Mouse (Mus musculus) embryonic facial prominence, embryonic 13.5 days (tissue): Measurements from ENCODE around the gene Kalrn. TPM values are rescaled to one million over a fixed set of nuclear protein-coding genes. Genes with fewer than 3 reads are reported as not detected.
"Not testable (repeated sequence)": the region's sequence is repeated elsewhere in the genome, so short reads cannot be mapped to it uniquely, and the experiment has no call there.

Source experiments
- ATAC-seq: fragments of 200-750 bp; cut with Nextera tagmentation; 2 replicates; pipeline ENCODE4 v1.8.0; 2017; ENCODE audit warnings: low read depth; ENCODE audit not compliant: insufficient number of reproducible peaks, insufficient read depth, low FRiP score, low TSS enrichment
- H3K27ac ChIP-seq: fragments of 300-500 bp; sonication (generic); 2 replicates; pipeline ENCODE4 v1.5.1; 2015; ENCODE audit warnings: moderate library complexity, mild to moderate bottlenecking, inconsistent platforms
- H3K27me3 ChIP-seq: fragments of 300-500 bp; sonication (generic); 2 replicates; pipeline ENCODE4 v1.6.1; 2015; ENCODE audit warnings: mild to moderate bottlenecking, inconsistent platforms
- H3K36me3 ChIP-seq: fragments of 300-500 bp; sonication (generic); 2 replicates; pipeline ENCODE4 v1.6.1; 2015; ENCODE audit warnings: mild to moderate bottlenecking, inconsistent platforms
- H3K4me1 ChIP-seq: fragments of 300-500 bp; sonication (generic); 2 replicates; pipeline ENCODE4 v1.6.1; 2015; ENCODE audit warnings: inconsistent platforms
- H3K4me2 ChIP-seq: fragments of 300-500 bp; sonication (generic); 2 replicates; pipeline ENCODE4 v1.6.1; 2015; ENCODE audit warnings: moderate library complexity, mild to moderate bottlenecking, inconsistent platforms
- H3K4me3 ChIP-seq: fragments of 300-500 bp; sonication (generic); 2 replicates; pipeline ENCODE4 v1.5.1; 2015; ENCODE audit warnings: mild to moderate bottlenecking, inconsistent platforms
- H3K9ac ChIP-seq: fragments of 300-500 bp; sonication (generic); 2 replicates; pipeline ENCODE4 v1.6.1; 2015; ENCODE audit warnings: mild to moderate bottlenecking, inconsistent platforms
- H3K9me3 ChIP-seq: fragments of 300-500 bp; sonication (generic); 2 replicates; pipeline ENCODE4 v1.6.1; 2016; ENCODE audit warnings: inconsistent platforms
- WGBS: fragments of 180-500 bp; shearing (Covaris S2); methylation state at CpG from one replicate; pipeline ENCODE4 v1.1.7; 2015; ENCODE audit warnings: mixed read lengths; 5-methylcytosine and 5-hydroxymethylcytosine counted together
- polyA plus RNA-seq: library from polyadenylated mRNA; unstranded; fragments of >200 nt; fragmentation: Nextera tagmentation; extraction: Ambion mirVana; gene quantifications from 2 replicates; pipeline ENCODE4 v1.2.1, GENCODE M21; 2015

Gene Kalrn
- polyA plus RNA-seq, 1 experiment from 2014 or later, result 18.3 TPM

DNA sequence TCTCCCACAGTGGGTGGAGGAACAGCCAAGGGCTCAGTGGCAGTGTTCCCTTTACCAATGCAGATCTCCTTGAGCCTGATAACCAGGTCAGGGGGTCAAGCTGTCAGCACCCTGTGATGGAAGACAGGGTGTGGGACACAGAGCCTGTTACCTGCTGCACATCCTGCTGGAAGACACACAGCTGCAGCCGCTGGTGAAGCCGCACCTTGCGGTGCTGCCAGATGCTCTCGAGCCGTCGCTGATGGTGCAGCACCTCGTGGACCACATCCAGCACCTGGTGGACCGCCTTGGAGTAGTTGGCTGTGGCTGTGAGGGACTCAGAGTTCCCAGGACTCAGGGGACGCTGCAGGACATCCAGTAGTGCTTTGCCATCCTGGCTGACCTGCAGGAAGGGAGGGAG lies 265.9 kb downstream of the Kalrn start:
- Histone ChIP-seq H3K27ac (no peak overlapping the region), H3K27me3 (no peaks in the 10 kb centered on the region), H3K9ac (no peak overlapping the region), H3K36me3 (peaks cover 47% of the 10 kb centered on the region), H3K4me1 (no peaks in the 10 kb centered on the region), H3K9me3 (no peaks in the 10 kb centered on the region), H3K4me2 (no peak overlapping the region), H3K4me3 (no peak overlapping the region)
- 86% methylated on average over 9 of the region's 9 CpGs for WGBS
- ATAC-seq, result no peak

DNA sequence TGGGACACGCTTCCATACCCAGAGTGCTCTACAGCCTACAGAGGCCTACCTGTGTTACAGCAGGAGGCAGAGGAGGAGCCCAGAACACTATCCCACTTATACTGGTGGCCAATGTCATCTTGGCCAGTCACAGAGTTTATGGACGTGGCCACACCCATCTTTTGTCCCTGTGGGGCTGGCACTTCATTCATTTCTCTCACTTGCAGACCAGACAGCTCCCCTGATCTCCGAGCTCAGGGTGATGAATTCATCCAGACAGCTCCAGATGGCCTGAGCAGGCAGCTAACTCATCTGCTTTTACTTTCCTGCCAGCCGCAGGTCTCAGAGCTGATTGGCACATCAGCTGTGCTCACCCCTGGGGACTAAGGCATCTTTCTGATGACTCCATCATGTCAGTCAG lies 267.7 kb downstream of the Kalrn start:
- Histone ChIP-seq H3K9ac (no peak overlapping the region), H3K4me2 (no peak overlapping the region), H3K4me1 (no peaks in the 10 kb centered on the region), H3K4me3 (no peak overlapping the region), H3K36me3 (peaks cover 47% of the 10 kb centered on the region), H3K27me3 (no peaks in the 10 kb centered on the region), H3K27ac (no peak overlapping the region), H3K9me3 (no peaks in the 10 kb centered on the region)
- 59% methylated on average over 4 of the region's 4 CpGs for WGBS
- no peak for ATAC-seq

DNA sequence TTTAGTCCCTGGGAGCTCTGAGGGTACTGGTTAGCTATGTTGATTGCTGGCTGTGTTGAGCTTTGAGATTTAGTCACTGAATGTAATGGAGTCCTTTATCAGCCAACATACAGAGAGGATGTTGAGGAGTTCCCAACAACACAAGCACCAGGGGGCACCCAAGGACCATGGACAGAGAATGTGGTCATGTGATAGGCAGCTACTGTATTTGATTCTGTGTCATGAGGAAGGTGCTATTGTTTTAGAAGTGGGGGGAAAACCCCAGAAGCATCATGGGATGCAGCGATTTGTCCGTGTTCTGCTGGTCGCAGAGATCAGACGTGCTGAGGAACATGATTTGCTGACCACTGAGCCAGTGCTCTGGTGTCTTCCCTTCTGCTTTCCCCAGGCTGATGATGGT lies 269.5 kb downstream of the Kalrn start:
- not testable (repeated sequence) for H3K4me1 ChIP-seq, H3K27me3 ChIP-seq, H3K9me3 ChIP-seq, H3K27ac ChIP-seq, H3K4me2 ChIP-seq, ATAC-seq, H3K4me3 ChIP-seq, H3K9ac ChIP-seq
- WGBS, result 68% methylated on average over 4 of the region's 4 CpGs
- H3K36me3 ChIP-seq, result peaks cover 30% of the 10 kb centered on the region

DNA sequence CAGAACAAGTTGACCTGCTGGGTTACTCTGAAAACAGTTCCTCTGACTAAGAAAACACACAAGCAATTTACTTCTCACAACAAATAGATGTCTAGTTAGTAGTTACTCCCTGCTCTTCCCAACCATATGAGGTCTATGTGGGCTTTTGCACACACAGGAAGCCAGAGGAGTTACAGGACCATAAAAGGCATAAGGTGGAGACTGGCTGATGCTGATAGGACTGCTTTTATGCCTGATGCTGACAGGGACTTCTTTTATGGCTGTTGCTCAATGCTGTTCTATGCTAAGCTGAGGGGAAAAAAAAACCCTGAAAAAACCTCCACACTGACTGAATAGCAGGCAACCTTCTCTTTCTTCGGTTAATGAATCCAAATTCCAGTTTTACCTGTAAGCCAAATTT lies 270.8 kb downstream of the Kalrn start:
- ATAC-seq, result no peak
- H3K4me3 ChIP-seq, result no peak overlapping the region
- H3K27ac ChIP-seq, result no peak overlapping the region
- H3K9me3 ChIP-seq, result no peaks in the 10 kb centered on the region
- H3K27me3 ChIP-seq, result no peaks in the 10 kb centered on the region
- H3K9ac ChIP-seq, result no peak overlapping the region
- H3K4me2 ChIP-seq, result no peak overlapping the region
- 87% methylated on average over 1 of the region's 1 CpGs for WGBS
- H3K4me1 ChIP-seq, result no peaks in the 10 kb centered on the region
- peaks cover 23% of the 10 kb centered on the region for H3K36me3 ChIP-seq

DNA sequence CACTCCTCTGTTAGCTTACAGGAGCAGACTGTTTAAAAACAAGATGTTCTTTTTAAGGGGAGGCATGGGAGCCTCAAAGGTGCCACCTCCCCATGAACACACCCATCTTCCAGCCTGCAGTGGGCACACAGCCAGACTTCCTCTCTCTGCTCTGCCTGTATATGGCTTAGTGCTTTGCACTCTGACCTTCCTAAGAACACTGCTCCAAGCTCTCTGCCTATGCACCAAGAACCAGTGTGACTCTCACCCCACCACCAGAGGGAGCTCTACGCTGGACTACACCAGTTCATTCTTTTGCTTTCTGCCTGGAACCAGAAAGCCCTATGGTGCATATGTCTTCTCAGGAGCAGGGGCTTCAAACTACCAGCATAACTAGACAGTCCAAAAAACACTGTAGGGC lies 271.3 kb downstream of the Kalrn start:
- H3K9me3 ChIP-seq, result no peaks in the 10 kb centered on the region
- no peak overlapping the region for H3K4me2 ChIP-seq
- no peak overlapping the region for H3K27ac ChIP-seq
- no peak overlapping the region for H3K9ac ChIP-seq
- WGBS, result 88% methylated on average over 1 of the region's 1 CpGs
- H3K4me3 ChIP-seq, result no peak overlapping the region
- H3K27me3 ChIP-seq, result no peaks in the 10 kb centered on the region
- peaks cover 18% of the 10 kb centered on the region for H3K36me3 ChIP-seq
- H3K4me1 ChIP-seq, result no peaks in the 10 kb centered on the region
- ATAC-seq, result no peak

DNA sequence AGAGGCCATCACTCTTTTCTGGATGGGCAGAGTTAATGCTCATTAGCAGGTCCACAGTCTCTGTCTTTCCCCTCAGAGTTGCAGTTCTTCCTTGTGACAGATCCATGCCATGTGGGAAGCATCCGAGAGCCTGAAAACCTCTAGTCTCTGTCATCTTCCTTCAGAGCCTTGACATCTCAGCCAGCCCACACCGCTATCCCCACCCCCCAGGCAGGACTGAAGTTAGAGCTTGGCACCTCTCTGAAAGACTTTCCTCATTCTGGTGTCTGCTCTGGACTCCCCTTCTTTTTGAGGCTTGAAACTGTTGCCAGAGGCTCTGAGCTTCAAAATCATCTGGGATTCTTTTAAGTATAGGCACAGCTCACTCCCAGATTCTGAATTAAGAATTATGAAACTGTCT lies 274.1 kb downstream of the Kalrn start:
- Histone ChIP-seq H3K27me3 (no peaks in the 10 kb centered on the region), H3K27ac (no peak overlapping the region), H3K36me3 (peaks cover 4% of the 10 kb centered on the region; the same call in 1 of the 2 replicates), H3K9ac (no peak overlapping the region), H3K9me3 (no peaks in the 10 kb centered on the region), H3K4me2 (no peak overlapping the region), H3K4me3 (no peak overlapping the region), H3K4me1 (no peaks in the 10 kb centered on the region)
- 70% methylated on average over 2 of the region's 2 CpGs for WGBS
- no peak for ATAC-seq

DNA sequence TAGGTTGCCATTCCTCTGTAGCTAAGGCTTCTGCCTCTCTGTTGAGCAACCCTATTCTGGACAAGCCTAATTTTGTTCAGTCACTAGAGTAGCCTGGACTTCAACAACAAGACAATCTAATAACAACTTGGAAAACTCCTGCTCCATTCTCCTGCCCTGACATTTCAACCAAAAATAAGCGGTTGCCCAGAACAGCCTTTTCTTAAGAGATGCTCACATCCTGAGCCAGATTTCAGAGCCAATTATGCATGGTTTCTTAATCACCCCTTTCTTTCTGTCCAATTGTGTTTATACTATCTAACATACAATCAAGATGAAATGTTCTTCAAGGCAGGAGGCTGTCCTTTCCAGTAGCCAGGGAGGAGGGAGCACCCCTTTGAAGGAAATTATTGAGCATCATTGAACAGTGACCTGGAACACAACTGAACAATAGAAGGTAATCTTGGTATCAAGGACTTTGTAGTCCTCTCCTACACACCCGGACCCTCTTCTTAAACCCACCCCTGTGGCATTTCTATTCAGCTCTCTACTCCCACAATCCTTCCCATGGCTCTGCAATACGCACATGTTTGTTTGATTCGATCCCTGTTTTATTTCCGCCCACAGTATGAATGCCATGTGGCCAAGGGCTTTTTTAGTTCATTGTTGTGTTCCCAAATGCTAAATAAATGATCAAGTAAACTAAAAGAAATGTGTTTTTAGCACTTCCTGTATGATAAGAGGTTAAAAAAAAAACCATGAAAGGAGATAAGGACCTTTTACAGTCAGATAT lies 275.2 kb downstream of the Kalrn start:
- no peaks in the 10 kb centered on the region for H3K4me1 ChIP-seq
- H3K4me2 ChIP-seq, result no peak overlapping the region
- H3K4me3 ChIP-seq, result no peak overlapping the region
- H3K27me3 ChIP-seq, result no peaks in the 10 kb centered on the region
- no peak overlapping the region for H3K9ac ChIP-seq
- 80% methylated on average over 5 of the region's 5 CpGs for WGBS
- no peak for ATAC-seq
- no peak overlapping the region; the same call in 1 of the 2 replicates for H3K27ac ChIP-seq
- H3K36me3 ChIP-seq, result peaks cover 7% of the 10 kb centered on the region
- H3K9me3 ChIP-seq, result no peaks in the 10 kb centered on the region

DNA sequence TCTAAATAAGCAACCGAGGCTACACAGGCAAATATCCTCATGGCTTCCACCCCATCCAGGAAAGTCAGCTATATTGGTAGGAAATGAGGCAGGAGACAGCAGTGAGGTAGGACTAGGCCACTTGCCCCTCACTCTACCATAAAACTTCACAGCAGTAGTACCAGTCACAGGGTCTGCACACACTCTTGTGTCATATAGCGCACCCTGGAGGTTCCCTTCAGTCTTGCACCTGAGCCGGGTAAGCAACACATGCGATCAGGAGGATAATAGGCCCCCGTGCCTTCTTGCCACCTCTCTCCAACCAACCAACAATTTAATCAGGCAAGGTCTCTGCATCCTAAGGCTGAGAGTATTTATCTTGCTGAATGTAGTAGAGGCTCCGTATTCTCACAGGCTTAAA lies 278.8 kb downstream of the Kalrn start:
- ATAC-seq, result no peak
- Histone ChIP-seq H3K27ac (no peak overlapping the region), H3K4me3 (no peak overlapping the region), H3K27me3 (no peaks in the 10 kb centered on the region), H3K9me3 (no peaks in the 10 kb centered on the region), H3K4me1 (no peaks in the 10 kb centered on the region), H3K9ac (no peak overlapping the region), H3K4me2 (no peak overlapping the region), H3K36me3 (peaks cover 19% of the 10 kb centered on the region)
- 74% methylated on average over 6 of the region's 6 CpGs for WGBS

DNA sequence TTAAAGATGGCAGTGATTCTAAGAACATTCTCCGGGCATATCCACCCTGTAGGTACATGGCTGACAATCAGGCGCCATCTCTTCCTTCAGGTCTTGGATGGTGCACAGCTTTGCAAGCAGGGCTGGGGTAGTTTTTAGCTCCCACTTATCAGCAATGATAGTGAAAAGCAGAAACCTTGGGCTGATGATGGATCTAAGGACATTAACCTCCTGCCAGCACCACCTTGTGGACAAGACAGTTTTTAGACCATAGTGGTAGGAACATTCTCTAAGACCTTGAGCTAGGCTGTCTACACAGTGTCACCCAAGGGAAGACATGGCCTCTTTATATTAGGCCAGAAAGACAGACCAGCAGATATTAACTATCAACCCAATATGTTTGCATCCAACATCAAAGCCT lies 279.7 kb downstream of the Kalrn start:
- Histone ChIP-seq H3K4me2 (no peak overlapping the region), H3K27me3 (no peaks in the 10 kb centered on the region), H3K36me3 (peaks cover 19% of the 10 kb centered on the region), H3K4me3 (no peak overlapping the region), H3K9ac (no peak overlapping the region), H3K9me3 (no peaks in the 10 kb centered on the region), H3K27ac (no peak overlapping the region), H3K4me1 (no peaks in the 10 kb centered on the region)
- WGBS, result 91% methylated on average over 2 of the region's 2 CpGs
- no peak for ATAC-seq

DNA sequence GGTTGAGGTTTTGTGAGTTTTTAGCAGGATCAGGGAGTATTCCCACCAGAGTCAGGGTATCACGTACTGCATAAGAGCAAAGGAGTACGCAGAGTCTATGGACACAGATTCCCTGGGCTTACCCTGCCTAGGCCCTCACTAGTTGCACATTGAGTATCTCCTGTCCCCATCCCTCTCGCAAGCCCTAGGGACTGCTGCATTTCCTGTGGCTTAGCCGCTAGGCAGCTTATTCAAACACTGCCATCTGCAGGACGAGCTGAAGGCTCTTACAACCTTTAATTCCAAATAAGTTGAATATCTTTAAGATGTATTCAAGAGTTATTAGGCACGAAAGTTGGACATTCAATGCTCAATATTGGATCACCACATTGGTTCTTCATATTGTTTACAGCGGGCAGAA lies 283.7 kb downstream of the Kalrn start:
- 49% methylated on average over 7 of the region's 7 CpGs for WGBS
- H3K27me3 ChIP-seq, result no peaks in the 10 kb centered on the region
- no peak overlapping the region for H3K4me2 ChIP-seq
- no peak for ATAC-seq
- H3K27ac ChIP-seq, result no peak overlapping the region
- no peak overlapping the region for H3K4me3 ChIP-seq
- no peaks in the 10 kb centered on the region for H3K4me1 ChIP-seq
- H3K36me3 ChIP-seq, result peaks cover 19% of the 10 kb centered on the region
- no peaks in the 10 kb centered on the region for H3K9me3 ChIP-seq
- H3K9ac ChIP-seq, result no peak overlapping the region

DNA sequence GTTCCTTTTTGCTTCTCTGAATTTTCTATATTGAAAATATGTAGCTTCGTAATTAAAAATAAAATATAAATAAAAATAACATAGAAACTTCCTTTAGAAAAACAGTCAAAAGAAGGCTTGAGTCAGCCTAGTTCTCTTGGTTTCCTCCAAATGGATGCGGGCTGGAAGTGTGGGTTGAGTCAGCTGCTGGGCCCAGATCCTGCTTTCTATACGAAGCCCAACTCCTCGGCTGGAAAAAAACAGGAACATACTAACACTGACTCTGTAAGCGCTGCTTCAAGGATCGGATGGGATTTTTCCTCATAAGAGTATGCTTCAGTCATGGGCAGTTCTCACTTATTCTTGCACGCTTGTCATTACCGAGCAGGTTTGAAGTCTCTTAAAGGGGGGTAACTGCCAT lies 291.3 kb downstream of the Kalrn start:
- Histone ChIP-seq H3K36me3 (peaks cover 7% of the 10 kb centered on the region; the same call in 1 of the 2 replicates), H3K27ac (no peak overlapping the region), H3K27me3 (no peaks in the 10 kb centered on the region), H3K4me1 (peaks cover 7% of the 10 kb centered on the region), H3K9ac (no peak overlapping the region), H3K4me3 (no peak overlapping the region), H3K9me3 (no peaks in the 10 kb centered on the region), H3K4me2 (no peak overlapping the region)
- 93% methylated on average over 8 of the region's 8 CpGs for WGBS
- no peak for ATAC-seq

DNA sequence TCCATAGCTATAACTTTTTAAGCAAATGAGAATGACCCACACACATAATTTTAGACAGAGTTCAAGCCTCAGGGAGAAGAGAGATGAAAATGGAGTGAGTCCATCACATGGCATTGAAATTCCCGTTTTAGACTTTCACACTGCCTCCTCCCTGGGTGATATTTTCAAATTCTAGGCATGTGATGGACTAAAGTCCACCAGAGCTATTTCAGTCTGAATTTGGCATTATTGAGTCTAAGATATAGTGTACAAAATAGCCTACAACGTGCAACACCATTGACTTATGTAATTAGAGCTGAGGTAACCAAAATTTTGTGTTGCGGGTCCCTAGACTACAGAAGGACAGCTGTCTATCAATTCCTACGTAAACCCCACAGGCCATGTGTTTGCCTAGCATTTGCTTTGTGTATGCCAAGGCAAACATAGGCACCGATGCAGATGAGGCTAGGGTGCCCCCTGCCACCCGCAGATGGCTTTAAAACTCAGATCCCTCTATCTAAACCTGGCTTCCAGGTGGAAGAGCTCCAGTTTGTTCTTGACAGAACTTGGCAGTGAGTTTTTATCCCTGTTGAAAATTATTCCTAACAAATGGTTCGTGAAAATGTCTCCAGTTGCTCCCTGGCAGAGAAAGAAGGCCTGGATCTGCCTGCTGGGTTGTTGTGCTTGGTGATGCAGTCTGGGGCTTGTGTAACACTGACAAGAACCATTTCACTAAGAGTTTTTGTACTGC lies 293.5 kb downstream of the Kalrn start:
- ATAC-seq, result no peak
- Histone ChIP-seq H3K4me1 (peaks cover 7% of the 10 kb centered on the region), H3K4me2 (no peak overlapping the region), H3K36me3 (peaks cover 7% of the 10 kb centered on the region; the same call in 1 of the 2 replicates), H3K9ac (no peak overlapping the region), H3K9me3 (no peaks in the 10 kb centered on the region), H3K27ac (no peak overlapping the region), H3K4me3 (no peak overlapping the region), H3K27me3 (no peaks in the 10 kb centered on the region)
- 88% methylated on average over 7 of the region's 7 CpGs for WGBS
